Mouse (Mus musculus): ENCODE data around the gene Slc36a1.

Gene Slc36a1

GRCm38 (mm10) chr11:55204159-55204596, at the start of gene Slc36a1:
Gene Slc36a1 (plus strand): TSS chr11:55204350.
- DNase-seq, result peak; percentile 99

GRCm38 (mm10) chr11:55154398-55155069, 49.6 kb upstream of the Slc36a1 start:
- no peak for DNase-seq

GRCm38 (mm10) chr11:55155070-55155421, 49.1 kb upstream of the Slc36a1 start:
- DNase-seq, result peak; percentile 96

GRCm38 (mm10) chr11:55158785-55159359, 45.3 kb upstream of the Slc36a1 start:
- peak; percentile 94 for DNase-seq

DNA sequence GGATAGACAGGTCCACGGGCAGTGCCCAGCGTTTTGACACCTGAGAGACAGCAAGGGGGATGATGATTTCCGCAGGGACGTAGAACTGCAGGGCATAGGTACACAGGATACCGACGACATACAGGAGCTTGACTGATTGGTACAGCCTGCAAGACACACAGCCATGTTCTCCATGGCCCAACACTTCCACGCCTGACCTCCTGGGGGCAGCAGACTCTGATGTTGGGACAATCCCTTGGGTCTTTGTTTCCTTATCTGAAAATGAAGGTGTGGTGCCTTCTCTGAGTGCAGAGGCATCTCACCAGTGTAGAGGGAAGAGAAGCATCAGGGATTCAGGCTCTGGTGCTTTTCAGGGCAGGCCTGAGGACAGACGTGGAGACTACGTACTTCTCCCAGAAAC, 41.5 kb upstream of the Slc36a1 start:
- no peak for DNase-seq

DNA sequence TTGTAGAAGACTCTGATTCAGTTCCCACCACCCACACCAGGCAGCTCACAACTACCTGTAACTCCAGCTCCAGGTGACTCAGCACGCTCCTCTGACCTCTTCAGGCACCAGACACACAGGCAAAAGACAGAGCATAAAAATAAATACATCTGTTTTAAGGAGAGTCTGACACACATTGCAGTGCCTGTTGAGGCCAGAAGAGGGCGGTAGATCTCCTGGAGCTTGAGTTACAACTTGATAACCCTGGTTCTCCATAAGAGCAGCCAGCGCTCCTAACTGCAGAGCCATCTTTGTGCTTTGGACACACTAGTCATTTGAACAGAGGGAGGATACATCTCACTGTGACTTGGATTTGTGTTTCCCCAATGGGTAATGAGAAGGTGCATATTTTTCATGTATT, 39.4 kb upstream of the Slc36a1 start:
- DNase-seq, result no peak

GRCm38 (mm10) chr11:55165748-55166147, 38.4 kb upstream of the Slc36a1 start:
- no peak for DNase-seq

GRCm38 (mm10) chr11:55168504-55168903, 35.6 kb upstream of the Slc36a1 start:
- DNase-seq, result no peak

DNA sequence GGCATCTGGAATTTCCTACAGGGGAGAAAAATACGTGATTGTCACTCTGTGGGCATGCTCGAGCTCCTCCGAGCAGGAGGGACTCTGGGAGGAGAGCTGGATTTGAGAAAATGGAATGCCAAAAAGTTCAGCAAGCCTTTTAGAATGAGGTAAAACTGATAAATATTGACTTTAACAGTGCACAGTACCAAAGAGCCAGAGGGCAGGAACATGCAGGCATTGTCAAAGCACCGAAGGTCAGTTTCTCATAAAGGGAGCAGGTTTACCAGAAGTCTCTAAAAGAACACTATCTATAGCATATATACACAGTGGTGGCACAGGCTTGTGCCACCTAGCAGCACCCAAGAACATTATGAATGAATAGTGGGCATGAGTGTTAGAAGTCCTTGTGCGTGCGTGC, 35.2 kb upstream of the Slc36a1 start:
- DNase-seq, result no peak

DNA sequence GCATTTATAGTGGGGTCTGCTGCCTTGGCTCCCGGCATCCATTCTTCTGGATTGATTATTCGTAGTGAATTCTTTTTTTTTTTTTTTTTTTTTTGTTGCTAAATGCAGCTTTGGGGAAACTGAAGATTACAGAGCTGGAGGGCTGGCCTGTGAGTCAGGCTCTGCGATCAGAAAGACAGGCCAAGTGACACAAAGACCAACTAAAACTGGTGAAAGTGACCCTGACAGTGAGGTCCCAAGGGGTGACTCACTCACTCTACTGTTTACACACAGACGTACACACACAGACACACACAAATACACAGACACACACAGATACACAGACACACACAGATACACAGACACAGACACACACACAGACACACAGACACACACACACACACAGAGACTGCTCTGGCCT, 33.6 kb upstream of the Slc36a1 start:
- DNase-seq, result no peak

DNA sequence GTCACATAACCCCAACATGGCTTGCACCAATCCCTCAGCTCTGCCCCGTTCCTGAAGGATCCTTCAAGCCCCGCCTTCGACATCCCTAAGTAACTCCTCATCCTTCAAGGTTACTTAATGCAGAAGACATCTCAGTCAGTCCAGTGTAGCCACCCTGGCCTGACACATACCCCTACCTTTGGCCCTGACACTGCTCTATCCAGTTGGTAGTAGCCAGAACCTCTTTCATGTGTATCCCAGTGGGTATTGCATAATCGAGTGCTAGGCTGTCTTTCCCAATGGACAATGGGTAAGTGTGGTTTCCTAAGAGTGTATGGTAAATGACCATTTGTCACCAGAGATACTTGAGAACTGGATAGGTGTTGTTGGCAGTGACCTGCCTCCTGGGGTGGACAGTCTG, 25.3 kb upstream of the Slc36a1 start:
- DNase-seq, result no peak

DNA sequence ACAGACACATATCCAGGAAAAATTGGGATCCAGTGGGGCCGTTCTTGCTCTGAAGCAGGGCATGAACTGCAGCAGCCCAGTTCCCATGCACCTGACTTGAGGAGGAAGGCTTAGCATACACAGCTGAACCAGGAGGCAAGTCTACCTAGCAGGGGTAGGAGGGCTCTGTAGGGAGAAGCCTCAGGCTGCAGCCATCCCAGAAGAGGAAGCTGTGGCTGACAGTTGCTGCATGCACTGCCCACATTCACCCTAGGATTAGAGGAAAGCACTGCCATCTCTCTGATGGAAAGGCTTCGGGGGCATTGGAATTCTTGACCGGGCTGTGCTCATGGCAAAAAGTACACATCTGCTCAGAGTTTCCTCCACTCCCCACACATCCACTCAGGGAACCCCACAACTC, 24.3 kb upstream of the Slc36a1 start:
- DNase-seq, result no peak

DNA sequence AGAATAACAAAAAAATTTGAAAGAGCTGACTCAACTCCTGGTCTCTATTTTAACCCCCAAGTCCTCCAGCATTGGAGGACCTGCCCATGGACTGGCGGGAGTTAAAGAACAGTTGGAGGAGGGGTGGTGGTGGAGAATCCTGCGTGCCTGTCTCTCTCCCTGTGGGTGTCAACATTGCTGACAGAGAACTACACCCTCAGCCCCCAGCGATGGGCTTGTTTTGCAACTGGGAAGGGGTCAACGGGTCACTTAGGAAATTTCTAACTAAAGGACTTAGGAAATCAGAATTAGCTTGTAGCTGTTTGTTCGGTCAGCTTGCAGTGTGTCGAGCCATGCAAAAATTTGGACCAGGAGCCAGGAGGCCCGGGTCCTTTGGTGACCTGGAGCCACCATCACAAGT, 21.0 kb upstream of the Slc36a1 start:
- no peak for DNase-seq

- no peak for DNase-seq
Observed at GRCm38 (mm10) chr11:55184246-55184645, 19.9 kb upstream of the Slc36a1 start.

DNA sequence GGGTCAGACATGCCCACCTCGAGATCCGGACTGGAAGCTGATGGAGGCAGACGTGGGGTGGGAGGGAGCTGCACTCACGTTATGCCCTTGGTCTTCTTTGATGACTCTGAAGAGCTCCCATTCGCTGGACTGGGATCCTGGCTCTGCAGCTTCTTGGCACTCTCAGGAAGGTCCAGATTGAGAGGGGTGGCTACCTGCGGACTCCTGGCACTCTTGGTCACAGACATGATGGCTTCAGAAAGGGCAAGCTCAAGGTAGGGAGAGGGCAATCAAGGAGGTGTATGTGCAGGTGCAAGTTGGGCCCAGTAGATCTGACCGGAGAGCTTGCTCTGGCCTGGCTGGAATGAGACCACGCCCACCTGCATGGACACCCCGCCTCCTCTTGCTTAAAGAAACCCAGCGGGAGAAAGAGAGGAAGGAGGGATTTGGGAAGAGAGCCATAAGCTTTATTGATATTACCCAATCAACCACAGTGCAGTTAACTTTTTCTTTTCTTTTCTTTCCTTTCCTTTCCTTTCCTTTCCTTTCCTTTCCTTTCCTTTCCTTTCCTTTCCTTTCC, 19.3 kb upstream of the Slc36a1 start, which contains the start of gene Slc36a2:
Gene Slc36a2, minus strand, starts transcription at position 345 of the 559 bp plus-strand sequence.
- DNase-seq, result no peak

DNA sequence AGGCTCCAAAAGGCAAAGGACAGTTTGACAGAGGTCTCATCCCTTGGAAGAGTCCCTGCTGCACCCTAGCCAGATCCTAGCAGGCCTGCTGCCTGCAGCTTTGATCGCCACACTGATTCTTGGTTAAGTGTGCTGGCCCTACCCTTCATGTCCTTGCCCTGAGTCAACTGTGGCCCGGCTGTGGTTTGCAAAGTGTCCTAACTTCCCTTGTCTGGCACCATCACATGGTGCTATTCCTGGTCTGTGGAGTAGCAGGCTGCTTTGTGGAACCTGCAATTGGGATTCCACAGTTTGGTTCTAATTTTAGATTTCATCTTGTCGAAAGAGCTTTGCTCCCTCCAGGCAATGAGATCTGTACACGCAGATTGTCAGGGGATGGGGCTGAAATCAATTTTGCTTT, 16.9 kb upstream of the Slc36a1 start:
- peak; percentile 91 for DNase-seq

- no peak for DNase-seq
Observed at GRCm38 (mm10) chr11:55187777-55188176, 16.4 kb upstream of the Slc36a1 start.

DNA sequence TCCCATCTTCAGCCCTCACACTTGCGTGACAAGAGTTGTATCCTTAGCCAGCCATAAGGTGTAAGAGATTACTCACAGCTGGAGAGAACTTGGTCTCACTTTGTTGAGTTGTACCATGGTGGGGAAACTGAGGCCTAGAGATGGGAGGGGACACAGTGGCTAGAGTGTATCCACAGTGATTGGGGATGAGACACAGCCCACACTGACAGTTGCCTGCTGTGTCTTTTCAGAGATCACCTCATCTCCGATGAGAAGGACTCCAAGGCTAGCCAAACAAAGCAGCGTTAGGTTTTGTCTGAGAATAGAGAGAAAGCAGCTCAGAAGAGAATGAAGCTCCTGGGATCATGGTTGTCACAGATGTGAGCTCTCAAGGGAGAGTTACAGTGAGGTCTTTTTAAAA, 13.9 kb upstream of the Slc36a1 start:
- DNase-seq, result no peak

- DNase-seq, result no peak
Observed at GRCm38 (mm10) chr11:55197086-55197485, 7.1 kb upstream of the Slc36a1 start.

- DNase-seq, result no peak
Observed at GRCm38 (mm10) chr11:55197740-55198510, 6.2 kb upstream of the Slc36a1 start.

- no peak for DNase-seq
Observed at GRCm38 (mm10) chr11:55204602-55205001, 452 bp downstream of the Slc36a1 start.

- DNase-seq, result peak; percentile 97
Observed at GRCm38 (mm10) chr11:55208001-55208690, 4.0 kb downstream of the Slc36a1 start.

- DNase-seq, result no peak
Observed at GRCm38 (mm10) chr11:55209032-55209431, 4.9 kb downstream of the Slc36a1 start.

All from heart, adult 11 months (tissue).